Mouse (Mus musculus): ENCODE measurements around the gene Olfr561.

DNA sequence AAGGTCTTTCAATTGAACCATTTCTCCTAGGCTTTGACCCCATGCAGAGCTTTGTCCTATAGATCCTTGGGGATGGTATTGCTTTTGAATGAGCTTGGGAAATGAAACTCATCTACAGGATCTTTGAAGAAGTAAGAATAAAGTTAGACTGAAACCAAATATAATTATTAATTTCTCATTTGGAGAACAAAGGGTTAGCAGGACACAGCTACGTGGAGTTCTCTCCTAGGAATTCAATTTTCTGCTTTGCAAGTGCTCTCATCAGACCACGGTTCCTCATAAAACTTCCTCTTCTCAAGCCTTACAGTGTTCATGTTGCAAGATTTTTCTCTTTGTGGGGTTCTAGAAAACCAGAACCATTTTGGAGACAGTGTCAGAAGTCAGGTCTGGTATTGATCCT, at the start of gene Olfr561:
- no peak for TF ChIP-seq CTCF (IDR thresholded peaks at IDR 0.05; ENCODE audit: control insufficient read depth, insufficient read depth, low read length)
- no peak for TF ChIP-seq POLR2A (IDR thresholded peaks at IDR 0.05; ENCODE audit: borderline replicate concordance, control insufficient read depth, low read depth, low read length)

Measured in bone marrow, adult 2 months (tissue).